Mouse (Mus musculus) ZHBTc4 (cell line): ENCODE data around the gene Ankle1.

Experiments
- DNase-seq: peaks from one replicate; pipeline ENCODE4 v3.0.0-alpha.2; 2011; ENCODE audit warnings: low read depth, low spot score

The Ankle1 gene

DNA sequence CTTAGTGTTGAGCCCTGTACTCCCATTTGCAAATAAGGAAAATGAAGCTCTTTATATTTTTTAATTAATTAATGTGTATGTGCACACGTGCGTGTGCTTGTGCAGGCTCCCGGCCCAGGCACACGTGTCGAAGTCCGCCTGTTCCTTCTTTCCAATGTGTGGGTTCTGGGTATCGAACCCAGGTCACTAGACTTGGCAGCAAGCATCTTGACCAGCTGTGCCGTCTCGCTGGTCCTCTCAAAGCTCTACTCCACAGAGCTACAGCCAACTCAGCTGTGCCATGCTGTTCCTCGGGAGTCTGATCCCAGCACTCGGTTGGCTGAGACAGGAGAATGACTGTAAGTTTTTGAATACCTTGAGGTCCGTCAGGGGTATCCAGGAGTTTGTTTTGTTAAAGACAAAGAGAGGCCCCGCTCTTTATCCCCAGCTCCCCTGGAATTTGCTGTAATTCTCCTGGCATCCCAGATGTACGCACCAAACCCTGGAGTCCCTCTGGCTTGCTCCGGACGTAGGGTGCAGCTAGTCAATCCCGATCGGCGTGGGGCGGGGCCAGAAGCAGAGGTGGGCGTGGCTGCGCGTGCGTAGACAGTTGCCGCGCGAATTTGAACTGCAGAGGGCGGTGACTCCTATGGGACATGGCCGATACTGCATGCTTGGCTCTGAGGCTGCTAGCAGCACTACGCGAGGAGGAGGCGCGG, at the start of gene Ankle1:
Gene Ankle1, plus strand, starts transcription at position 610 of the 698 bp plus-strand sequence.
- DNase-seq = peak; percentile 98

DNA sequence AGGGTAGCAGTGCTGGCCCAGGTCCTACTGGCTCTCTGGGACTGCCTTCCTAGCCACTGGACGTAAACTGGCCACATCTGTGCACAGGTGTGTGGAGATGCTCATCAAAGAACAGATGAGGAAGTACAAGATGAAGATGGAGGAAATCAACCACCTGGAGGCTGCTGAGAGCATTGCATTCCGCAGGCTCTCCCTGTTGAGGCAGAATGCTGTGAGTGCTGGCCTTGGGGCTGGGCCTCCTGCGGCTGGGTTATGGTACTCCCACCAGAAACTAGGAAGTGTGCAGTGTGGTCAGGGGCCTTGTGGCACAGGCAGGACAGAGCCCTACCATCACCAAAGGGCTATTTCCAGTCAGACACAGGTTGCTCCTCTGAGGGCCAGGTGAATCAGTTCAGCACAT, 47.8 kb upstream of the Ankle1 start:
- DNase-seq = peak; percentile 55

DNA sequence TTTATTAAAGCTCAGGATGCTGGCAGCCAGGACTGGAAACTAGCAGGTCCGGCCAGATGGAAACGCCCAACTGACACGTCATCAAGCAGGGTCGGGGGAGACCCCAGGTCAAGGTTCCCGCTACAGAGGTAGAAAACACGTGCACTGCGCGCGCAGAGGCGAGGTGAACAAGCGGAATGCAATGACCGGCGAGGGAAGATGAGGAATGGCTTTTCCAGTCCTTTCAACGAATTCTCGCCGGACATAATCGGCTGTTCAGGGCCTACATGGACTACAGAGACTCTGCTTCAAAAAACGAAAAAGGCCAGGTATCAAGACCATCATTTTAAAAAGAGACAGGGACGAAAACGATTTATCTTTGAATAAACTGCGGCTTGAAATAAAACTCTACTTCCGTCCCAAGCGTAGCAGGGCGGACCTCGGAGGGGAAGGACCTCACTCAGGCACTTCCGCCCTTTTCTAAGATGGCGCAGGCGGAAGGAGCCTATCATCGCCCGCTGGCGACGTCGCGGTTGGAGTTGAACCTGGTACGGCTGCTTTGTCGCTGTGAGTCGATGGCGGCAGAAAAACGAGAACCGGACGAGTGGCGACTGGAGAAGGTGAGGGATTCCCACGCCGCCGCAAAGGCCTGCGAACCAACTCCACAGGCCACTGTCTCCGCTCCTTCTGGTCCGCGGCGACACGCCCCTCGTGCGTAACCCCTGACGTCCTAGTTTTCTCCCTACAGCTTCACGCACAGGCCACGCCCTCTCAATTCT, 38.9 kb upstream of the Ankle1 start, which contains the start of gene Use1:
Gene Use1, plus strand, starts transcription at position 78 of the 758 bp plus-strand sequence.
- DNase-seq = peak; percentile 98

DNA sequence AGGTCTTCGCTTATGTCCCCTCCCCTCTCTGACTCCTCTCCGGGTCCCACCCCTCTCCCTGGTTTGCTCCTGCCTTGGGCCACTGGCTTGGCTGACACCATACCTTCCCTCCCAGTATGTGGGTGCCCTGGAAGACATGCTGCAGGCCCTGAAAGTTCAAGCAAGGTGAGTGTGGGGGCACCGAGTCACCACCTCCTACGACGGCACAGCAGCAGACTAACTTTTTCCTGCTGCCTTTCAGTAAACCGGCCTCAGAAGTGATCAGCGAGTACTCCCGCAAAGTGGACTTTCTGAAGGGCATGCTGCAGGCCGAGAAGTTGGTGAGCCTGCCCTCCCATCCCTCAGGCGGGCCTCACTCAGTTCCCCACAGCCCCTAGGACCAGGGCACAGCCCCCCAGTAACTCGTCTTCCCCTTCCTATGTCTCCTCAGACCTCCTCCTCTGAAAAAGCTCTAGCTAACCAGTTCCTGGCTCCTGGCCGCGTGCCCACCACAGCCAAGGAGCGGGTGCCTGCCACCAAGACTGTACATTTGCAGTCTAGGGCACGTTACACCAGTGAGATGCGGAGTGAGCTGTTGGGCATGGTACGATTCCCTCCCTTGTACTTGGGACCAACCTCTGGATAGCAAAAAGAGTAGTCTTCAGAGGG, 38.2 kb upstream of the Ankle1 start:
- no peak for DNase-seq

DNA sequence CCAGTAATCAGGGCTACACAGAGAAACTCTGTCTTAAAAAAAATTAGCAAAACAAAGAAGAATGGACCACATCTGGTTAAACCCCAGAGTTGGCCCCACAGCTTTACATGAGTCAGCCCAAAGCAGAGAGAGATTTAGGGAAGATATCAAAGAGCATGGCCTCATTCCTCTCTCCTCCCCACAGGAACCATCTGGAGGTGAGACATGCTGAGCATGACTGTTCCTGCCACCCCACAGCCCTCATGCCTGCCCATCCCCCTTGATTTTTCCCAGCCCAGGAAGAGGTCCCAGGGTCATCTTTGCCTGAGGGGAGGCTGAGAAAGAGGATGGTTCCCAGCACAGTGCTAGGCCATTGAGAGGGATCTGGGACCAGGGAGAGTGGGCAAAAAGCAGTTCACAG, 37.4 kb upstream of the Ankle1 start:
- DNase-seq = no peak

DNA sequence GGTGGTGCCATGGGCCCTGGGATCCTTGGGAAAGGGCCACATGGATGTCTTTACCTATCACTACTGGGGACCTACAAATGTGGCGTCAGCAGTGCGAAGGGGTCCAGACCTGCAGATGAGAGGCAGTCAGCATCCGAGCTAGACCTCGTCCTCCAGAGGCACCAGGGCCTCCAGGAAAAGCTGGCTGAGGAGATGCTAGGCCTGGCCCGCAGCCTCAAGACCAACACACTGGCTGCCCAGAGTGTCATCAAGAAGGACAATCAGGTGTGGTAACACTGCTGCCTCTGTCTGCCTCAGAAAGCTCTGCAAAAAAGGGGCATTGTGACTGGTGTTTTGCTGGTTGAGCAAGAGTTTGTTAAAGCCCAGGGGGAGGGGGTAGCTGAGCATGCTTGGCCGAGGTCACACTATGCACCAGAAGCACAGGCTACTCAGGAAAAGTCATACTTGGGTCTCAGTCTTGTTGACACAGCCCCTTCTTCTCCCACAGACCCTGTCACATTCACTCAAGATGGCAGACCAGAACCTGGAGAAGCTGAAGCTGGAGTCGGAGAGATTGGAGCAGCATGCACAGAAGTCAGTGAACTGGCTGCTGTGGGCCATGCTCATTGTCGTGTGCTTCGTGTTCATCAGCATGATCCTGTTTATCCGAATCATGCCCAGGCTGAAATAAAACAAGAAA, 36.6 kb upstream of the Ankle1 start:
- DNase-seq = no peak

DNA sequence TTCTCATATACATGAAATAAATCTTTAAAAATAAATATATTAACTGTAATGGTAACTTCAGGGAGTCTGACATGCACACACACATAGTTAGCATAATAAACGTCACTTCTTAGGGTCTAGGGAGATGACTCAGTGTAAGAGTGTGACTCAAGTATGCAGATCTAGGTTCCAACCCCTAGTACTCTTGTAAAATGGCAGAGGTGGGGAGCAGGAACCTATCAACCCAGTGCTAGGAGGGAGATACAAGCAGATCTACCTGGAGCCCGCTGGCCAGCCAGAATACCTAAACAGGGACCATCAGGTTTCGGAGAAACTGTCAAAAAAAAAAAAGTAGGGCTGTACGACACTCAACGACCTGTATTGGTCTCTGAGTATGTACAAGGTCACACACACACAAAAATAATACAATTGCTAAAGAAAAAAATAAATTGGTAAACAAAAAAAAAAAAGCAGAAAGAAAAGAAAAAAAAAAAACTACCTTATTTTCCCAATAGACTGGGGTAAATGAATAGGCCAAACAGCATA, 35.0 kb upstream of the Ankle1 start:
- no peak for DNase-seq

DNA sequence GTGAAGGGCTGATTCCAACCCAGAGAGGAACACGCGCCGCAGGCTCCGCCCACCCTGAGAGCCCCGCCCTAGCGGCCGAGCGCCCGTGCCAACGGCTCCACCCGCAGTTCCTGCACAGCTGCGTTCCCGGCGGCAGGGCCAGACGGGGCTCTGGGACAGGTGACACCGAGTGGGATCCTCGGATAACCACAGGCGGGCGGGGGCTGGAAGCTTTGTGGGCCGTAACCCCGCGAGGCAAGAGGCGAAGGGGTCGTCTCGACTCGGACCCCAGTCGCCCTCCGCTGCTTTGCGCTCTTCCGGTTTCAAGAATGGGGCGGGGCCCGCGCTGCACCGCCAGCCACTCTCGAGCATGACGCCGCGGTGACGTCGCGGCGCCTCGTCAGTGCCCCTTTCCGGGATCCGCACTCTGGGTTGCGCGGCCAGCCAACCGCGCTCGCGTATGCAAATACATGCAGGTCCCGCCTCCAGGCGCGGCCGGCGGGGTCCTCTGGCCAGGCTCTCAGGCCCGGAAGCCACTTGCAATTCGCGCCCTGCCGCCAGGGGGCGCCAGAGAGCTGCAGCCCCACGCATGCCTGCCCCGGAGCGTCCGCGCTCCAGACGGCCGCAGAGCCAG, 34.5 kb upstream of the Ankle1 start, which contains the start of gene Ocel1:
Gene Ocel1, plus strand, starts transcription at position 63 of the 613 bp plus-strand sequence.
- DNase-seq = peak; percentile 100

DNA sequence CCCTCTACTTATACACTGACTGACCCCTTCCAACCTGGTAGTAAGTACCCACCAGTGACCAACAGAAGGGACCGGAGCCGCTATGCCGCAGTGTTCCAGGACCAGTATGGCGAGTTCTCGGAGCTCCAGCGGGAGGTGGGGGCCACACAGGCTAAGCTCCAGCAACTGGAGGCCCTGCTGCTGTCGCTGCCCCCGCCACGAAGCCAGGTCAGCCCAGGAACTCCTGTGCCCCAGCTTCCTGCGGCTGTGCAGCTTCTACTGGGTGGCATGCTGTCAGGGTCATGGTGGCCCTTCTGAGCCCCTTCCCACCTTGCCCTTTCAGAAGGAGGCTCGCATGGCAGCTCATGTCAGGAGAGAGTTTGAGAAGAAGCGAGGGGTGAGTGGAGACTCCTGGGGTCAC, 33.4 kb upstream of the Ankle1 start:
- DNase-seq = no peak

DNA sequence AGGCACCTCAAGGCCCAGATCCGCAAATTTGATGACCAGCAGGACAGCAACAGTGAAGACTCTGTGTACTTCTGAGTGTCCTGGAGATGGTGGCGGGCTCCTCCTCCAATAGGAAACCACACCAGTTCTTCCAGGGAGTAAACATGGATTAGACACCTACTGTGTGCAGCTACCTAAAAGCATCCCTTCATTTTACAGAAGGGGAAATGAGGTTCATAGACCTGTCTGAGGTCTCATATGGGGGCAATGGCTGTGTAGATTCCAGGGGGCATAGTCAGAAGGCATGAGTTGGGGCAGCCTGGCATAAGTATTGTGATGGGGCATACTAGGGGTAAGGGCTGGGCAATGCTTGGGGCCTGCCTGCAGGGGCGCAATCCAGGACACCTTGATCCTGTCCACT, 32.8 kb upstream of the Ankle1 start:
- DNase-seq = no peak

DNA sequence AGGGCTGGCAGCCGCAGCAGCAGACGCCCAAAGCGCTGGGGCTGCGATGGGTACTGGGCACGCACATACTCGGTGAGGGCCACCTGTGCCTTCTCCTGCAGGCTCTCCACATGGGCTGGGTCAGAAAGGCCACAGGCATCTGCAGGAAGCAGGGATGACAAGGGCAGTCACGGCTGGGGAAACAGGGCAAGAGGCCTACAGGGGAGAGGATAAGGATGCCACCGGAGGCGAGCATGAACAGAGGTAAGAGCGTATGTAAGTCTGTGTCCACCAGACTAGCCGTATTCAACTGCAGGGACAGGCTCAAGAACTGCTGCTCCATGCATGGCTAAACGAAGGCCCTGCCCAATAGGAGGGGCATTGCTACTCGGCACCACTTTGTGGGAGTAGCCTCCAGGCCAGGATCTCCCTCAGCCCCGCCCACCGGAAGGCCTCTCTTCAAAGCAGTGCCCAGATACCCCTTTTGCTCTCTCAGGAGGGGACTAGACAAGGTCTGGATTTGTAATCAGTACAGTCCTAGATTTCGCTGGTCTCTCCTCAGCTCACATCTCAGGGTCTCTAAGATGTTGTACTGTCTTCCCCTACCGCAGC, 31.1 kb upstream of the Ankle1 start:
- peak; percentile 62 for DNase-seq

DNA sequence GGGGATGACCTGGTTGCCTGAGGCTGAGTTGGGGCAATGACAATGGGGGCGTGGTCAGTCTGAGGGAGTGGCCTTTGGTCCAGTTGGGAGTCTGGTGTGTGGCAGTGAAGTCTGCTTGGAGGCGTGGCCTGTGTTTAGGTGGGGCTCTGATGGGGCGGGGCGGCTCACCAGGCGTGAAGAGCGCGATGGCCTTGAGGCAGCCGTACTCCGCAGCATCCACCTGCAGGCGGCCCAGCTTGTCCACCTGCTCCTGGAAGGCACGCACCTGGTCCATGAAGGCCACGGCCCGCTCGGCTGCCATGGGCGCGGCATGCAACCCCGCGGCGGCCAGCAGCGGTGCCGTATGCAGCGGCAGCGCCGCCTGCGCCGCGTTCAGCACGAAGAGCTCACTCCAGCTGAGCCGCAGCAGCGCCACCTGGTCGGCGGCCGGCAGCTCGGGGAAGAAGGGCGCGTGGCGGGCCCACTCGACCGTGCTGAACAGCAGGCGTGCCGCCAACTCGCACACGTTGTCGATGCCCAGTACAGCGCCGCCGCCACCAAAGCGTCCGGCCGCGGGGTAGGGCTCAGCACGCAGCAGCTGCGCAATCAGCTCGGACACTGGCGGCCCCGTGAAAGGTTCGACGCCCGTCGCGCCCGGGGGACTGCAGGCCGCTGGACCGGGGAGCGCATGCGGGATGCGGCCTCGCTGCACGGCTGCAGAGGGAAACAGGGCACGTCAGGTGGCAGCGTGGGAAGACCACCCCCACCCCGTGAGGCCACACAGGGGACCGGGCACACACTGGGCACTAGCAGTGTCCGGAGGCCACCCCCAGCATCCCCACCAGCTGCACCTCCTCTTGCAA, 30.0 kb upstream of the Ankle1 start:
- DNase-seq = peak; percentile 95

DNA sequence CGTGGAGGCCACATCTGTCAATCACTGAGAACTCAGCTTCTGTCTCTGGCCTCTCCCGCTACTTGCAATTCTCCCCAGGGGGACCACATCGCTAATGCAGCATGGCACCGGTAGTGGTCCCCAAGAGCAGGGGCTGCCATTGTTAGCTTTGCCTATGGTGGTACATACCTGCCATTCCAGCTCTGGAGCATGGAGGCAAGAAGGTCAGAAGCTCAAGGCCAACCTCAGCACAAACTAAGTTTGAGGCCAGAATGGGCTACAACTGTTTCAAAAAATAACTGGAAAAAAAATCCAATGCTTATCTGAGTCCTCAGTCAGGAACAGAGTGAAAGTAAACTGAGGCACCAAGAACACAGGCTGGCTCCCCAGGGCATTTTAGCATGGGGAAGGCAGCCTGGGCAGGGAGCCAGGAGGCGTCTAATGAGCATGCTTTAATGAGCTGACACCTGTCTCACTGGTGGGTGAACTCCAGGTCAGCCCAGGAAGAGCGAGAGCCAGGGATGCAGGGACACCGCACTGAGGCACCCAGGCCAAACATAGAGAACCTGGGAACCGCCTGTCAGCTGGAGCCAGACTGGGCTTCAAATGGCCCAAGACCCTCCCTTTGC, 29.3 kb upstream of the Ankle1 start:
- DNase-seq = no peak

DNA sequence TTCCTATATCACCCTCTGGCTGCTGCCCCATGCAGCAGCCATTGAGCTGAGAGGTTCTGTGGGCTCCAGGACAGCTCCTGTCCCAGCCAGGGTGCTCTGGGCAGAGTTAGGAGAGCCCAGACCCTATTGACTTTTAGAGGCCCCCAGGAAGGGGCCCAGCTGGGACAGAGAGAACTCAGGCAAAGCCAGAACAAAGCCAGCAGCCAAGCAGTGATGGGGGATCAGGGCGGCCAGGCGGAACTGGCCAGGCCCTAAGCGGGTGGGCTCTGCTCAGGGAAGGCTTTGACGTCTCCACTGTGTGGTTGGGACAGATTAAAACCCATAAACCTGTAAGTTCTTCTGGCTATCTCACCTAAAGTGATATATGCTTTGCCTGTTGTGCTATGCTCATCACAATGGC, 26.8 kb upstream of the Ankle1 start:
- DNase-seq = no peak

DNA sequence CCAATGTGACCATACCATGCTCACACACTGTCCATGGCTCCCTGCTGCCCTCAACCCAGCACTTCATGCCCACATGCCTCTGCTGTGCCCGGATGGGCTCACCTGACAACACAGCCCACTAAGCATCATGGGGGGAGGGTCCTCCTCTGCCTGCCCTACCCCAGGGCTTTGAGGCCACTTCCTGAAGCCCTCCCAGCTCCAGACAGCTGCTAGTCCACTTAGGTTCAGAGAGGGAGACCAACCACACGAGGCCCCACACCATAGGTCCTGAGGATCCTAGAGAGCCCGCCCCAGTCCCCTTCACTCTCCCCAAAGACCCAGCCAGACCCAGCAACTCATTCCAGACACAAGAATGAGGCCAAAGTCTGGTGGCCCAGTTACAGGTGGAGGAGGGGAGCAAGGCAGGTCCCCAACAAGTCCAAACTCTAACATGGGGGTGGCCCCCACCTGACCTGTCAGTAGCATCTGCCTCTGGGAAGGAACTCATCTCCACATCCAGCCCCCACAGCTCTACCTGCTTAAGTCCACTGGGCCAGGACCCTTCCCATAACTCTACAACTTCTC, 26.2 kb upstream of the Ankle1 start:
- no peak for DNase-seq

DNA sequence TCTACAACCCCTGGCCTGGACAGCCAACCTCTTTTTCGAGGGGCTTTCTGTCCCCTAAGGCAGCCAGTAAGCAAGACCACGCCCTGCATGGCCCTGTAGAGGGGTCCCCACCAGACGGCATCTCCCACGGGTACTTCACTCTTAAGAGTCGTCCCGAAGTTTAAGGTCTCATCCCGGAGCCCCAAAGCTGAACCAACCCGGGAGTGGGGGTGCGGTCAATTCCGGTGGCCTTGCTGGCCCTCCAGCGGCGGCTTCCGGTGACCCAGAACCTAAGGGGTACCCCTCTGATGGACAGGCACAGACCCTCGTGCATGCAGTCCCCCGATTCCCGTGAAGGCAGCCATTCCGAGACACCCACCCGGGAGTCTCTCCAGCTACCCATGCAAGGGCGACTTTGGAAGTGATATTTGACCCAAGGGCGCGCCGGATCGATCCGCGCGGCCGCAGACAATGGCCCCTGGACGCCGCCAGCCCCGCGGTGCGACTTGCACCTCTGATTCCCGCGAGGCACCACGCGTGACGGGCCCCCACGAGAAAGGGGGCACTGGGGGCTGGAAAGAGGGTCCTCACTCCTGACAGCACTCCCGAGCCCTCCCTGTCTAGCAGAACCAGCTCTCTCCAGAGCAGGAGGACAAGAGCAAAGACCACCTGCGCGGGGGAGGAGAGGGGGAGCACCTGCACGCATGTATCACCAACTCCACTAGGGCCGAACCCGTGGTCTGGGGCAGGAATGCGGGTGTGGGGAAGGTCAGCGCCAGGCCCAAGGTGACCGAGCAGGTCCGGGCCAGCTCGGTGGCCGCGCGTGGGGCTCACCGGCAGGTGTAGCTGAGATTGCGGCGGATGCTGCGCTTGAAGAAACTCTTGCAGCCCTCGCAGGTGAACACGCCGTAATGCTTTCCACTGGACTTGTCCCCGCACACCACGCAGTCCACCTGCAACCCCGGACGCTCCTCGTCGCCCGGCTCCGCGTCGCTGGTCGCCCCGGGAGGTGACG, 25.3 kb upstream of the Ankle1 start:
- peak; percentile 45 for DNase-seq

DNA sequence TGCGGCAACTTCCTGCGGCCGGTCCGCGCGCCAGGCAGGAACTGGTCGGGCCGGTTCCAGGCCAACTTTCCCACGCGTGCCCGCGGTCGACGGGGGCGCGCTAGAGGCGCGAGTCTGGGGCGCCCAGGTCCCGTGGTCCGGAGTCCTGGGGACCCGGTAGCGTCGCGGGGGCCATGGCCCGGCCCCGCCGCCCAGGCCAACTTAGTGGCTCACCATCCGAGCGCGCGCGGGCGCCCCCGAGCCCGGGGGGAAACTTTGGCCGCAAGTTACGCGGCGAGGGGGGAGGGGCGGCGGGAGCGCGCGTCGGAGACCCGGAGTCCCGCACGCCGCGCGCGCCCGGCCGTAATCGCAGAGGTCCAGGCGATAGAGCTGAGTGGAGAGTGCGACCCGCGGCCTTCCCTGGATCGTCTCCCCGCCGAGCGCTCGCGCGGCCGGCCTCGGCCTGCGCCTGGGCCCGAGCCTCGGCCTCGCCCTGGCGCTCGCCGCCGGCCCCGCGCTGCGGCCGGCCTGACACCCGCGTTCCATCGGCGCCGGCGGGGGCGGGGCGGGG, 24.3 kb upstream of the Ankle1 start, which contains the start of gene Nr2f6:
Gene Nr2f6, minus strand, starts transcription at position 540 of the 550 bp plus-strand sequence.
- DNase-seq = peak; percentile 85
